Mouse (Mus musculus): Measurements from ENCODE around the gene Pde6h.

The Pde6h gene

GRCm38 (mm10) chr6:137004359-137004758, 80.7 kb downstream of the Pde6h start:
- ATAC-seq (ENCODE audit: insufficient number of reproducible peaks, low FRiP score, low TSS enrichment): no peak

- no peak for ATAC-seq (ENCODE audit: insufficient number of reproducible peaks, low FRiP score, low TSS enrichment)
Measured at GRCm38 (mm10) chr6:137011187-137011586, 87.6 kb downstream of the Pde6h start.

- 0 out of 2 replicates have a peak, but pooled peaks have one; percentile 2 for ATAC-seq (ENCODE audit: insufficient number of reproducible peaks, low FRiP score, low TSS enrichment)
Measured at GRCm38 (mm10) chr6:137014346-137014745, 90.7 kb downstream of the Pde6h start.

DNA sequence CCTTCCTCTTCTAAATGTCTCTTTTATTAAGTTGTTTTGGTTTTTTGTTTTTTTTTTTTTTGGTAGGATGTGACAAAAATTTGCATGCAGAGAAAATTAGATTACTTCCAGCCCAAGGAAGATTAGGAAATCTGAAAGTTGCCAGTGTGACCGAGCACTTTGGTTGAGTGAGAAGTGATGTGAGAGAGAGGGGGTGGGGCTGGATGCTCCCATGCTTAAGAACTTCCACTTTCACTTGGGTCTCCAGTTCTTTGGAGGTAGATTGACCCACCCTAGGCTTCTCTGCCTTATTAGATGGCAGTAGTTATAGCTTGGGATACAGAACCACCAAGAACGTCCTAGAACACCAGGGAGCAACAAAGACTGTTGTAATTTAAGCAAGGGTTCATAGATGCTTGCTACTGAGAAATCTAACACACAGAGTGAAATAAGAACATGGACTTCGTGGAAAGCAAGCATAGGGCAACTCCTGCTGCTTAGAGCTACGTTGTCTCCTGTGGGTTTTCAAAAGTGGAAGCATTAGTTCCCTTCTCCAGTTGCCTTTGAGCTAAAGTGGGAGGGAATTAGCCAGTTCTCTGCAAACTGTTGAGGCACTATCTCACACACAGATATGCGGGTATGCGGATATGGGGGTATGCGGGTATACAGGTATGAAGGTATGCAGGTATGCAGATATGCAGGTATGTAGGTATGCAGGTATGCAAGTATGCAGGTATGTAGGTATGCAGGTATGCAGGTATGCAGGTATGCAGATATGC, 93.8 kb downstream of the Pde6h start:
- no peak for ATAC-seq (ENCODE audit: insufficient number of reproducible peaks, low FRiP score, low TSS enrichment)

Measured in cerebellum, adult (tissue).